Mouse (Mus musculus) forebrain, embryonic 10.5 days (tissue): ENCODE results near the gene Prkd2. TPM values are rescaled to one million over a fixed set of nuclear protein-coding genes. Genes with fewer than 3 reads are reported as not detected.

ENCODE experiments used
- DNase-seq: peaks from one replicate; pipeline ENCODE4 v3.0.0-alpha.2; 2017; ENCODE audit warnings: low spot score; ENCODE audit errors: extremely low spot score
- H3K27ac ChIP-seq: fragments of 300-500 bp; sonication (generic); 2 replicates; pipeline ENCODE4 v1.5.1; 2016; ENCODE audit warnings: mild to moderate bottlenecking
- H3K27me3 ChIP-seq: fragments of 300-500 bp; sonication (generic); 2 replicates; pipeline ENCODE4 v1.6.1; 2016; ENCODE audit warnings: mild to moderate bottlenecking; ENCODE audit not compliant: poor library complexity, severe bottlenecking
- H3K36me3 ChIP-seq: fragments of 300-500 bp; sonication (generic); replicated peaks from 2 replicates; pipeline ENCODE4 v1.6.1; 2016; ENCODE audit warnings: mild to moderate bottlenecking, moderate library complexity
- H3K4me1 ChIP-seq: fragments of 300-500 bp; sonication (generic); 2 replicates; pipeline ENCODE4 v1.6.1; 2016
- H3K4me3 ChIP-seq: fragments of 300-500 bp; sonication (generic); 2 replicates; pipeline ENCODE4 v1.5.1; 2016; ENCODE audit warnings: mild to moderate bottlenecking, moderate library complexity
- H3K9me3 ChIP-seq: fragments of 300-500 bp; sonication (generic); 2 replicates; pipeline ENCODE4 v1.6.1; 2016; ENCODE audit warnings: mild to moderate bottlenecking, moderate library complexity
- WGBS: fragments of 180-500 bp; shearing (Covaris S2); methylation state at CpG from one replicate; pipeline ENCODE4 v1.1.7; 2016; 5-methylcytosine and 5-hydroxymethylcytosine counted together
- polyA plus RNA-seq: library from polyadenylated mRNA; unstranded; fragments of >200 nt; fragmentation: Nextera tagmentation; extraction: Ambion mirVana; gene quantifications from 2 replicates; pipeline ENCODE4 v1.2.1, GENCODE M21; 2016

The Prkd2 gene
- polyA plus RNA-seq, 1 experiment from 2014 or later: 9.6 TPM

GRCm38 (mm10) chr7:16891641-16892351, 49.1 kb downstream of the Prkd2 start, which contains the start of gene Gng8:
Gene Gng8 (plus strand): TSS chr7:16891786.
- Histone ChIP-seq H3K27ac (peak within 1 kb of the TSS; percentile 73), H3K36me3 (peaks cover 8% of the 10 kb centered on the region), H3K4me3 (peak within 1 kb of the TSS; percentile 44), H3K4me1 (peaks cover 55% of the 10 kb centered on the region), H3K27me3 (peaks cover 82% of the 10 kb centered on the region), H3K9me3 (peaks cover 4% of the 10 kb centered on the region; the same call in 1 of the 2 replicates)
- peak; percentile 90 for DNase-seq
- under 1% methylated on average over 30 of the region's 30 CpGs for WGBS

GRCm38 (mm10) chr7:16892352-16892730, 49.6 kb downstream of the Prkd2 start:
- Histone ChIP-seq H3K4me3 (peak overlapping the region; percentile 44), H3K27me3 (peaks cover 77% of the 10 kb centered on the region), H3K4me1 (peaks cover 55% of the 10 kb centered on the region), H3K27ac (peak overlapping the region; percentile 73; the same call in 1 of the 2 replicates), H3K36me3 (peaks cover 4% of the 10 kb centered on the region), H3K9me3 (peaks cover 4% of the 10 kb centered on the region; the same call in 1 of the 2 replicates)
- 47% methylated on average over 9 of the region's 9 CpGs for WGBS
- no peak for DNase-seq

- H3K27ac ChIP-seq: 0 out of 2 replicates have a peak overlapping the region, but pooled peaks have one; percentile 35
- H3K36me3 ChIP-seq: no peaks in the 10 kb centered on the region
- H3K4me1 ChIP-seq: peaks cover 55% of the 10 kb centered on the region
- H3K4me3 ChIP-seq: peak overlapping the region; percentile 46
- peaks cover 64% of the 10 kb centered on the region for H3K27me3 ChIP-seq
- WGBS: 9% methylated on average over 6 of the region's 6 CpGs
- H3K9me3 ChIP-seq: peaks cover 4% of the 10 kb centered on the region; the same call in 1 of the 2 replicates
- no peak for DNase-seq
These were observed 50.9 kb downstream of the Prkd2 start for GRCm38 (mm10) chr7:16893612-16894011.

DNA sequence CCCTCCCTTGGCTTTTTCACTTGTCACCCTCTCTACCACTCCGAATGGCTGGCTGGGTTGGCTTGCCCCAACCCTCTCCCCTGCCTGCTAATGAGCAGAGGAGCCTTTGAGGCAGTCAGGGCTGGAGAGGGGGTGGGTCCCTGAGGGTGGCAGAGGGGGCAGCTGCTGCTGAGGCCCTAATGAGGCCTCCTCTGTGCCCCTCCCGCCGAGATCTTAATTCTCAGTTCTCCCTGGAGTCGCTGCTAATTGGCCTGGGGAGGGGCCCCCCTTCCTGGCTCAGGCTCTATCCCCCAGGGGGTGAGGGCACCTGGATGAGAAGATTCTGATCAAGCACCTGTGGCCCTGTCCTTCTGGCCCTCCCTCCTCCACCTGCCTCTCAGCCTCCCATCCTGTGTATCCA, 51.6 kb downstream of the Prkd2 start:
- WGBS: 0% methylated on average over 4 of the region's 4 CpGs
- H3K4me3 ChIP-seq: peak overlapping the region; percentile 46

DNA sequence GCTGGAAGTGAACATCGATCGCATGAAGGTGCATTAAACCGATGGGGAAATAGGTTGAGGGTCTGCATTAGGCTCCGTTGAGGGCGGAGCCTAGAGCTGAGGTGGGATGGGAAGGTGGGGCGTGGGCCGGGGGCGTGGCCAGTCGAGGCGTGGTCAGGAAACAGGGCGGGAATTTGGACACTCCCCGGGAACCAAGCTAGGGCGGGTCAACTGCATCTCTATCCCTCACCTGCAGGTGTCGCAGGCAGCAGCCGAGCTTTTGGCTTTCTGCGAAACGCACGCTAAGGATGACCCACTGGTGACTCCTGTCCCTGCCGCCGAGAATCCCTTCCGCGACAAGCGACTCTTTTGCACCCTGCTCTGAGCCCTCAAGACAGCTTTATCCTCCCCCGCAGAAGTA, 52.3 kb downstream of the Prkd2 start:
- Histone ChIP-seq H3K36me3 (no peaks in the 10 kb centered on the region), H3K27me3 (peaks cover 59% of the 10 kb centered on the region), H3K27ac (peak overlapping the region; percentile 65), H3K9me3 (no peaks in the 10 kb centered on the region; the same call in 1 of the 2 replicates), H3K4me3 (peak overlapping the region; percentile 46), H3K4me1 (peaks cover 58% of the 10 kb centered on the region)
- whole genome bisulfite sequencing: under 1% methylated on average over 24 of the region's 24 CpGs
- peak; percentile 89 for DNase-seq

More for the DNA sequence above, 51.6 kb downstream of the Prkd2 start:
- peaks cover 59% of the 10 kb centered on the region for H3K27me3 ChIP-seq
- peaks cover 55% of the 10 kb centered on the region for H3K4me1 ChIP-seq
- no peak for DNase-seq
- H3K27ac ChIP-seq: peak overlapping the region; percentile 65
- H3K36me3 ChIP-seq: no peaks in the 10 kb centered on the region
- peaks cover 4% of the 10 kb centered on the region; the same call in 1 of the 2 replicates for H3K9me3 ChIP-seq

- peaks cover 59% of the 10 kb centered on the region for H3K27me3 ChIP-seq
- WGBS: 36% methylated on average over 10 of the region's 10 CpGs
- H3K9me3 ChIP-seq: no peaks in the 10 kb centered on the region; the same call in 1 of the 2 replicates
- no peak for DNase-seq
- no peaks in the 10 kb centered on the region for H3K36me3 ChIP-seq
- H3K4me3 ChIP-seq: peak overlapping the region; percentile 46
- H3K27ac ChIP-seq: peak overlapping the region; percentile 65
- H3K4me1 ChIP-seq: peaks cover 60% of the 10 kb centered on the region
These were observed 52.8 kb downstream of the Prkd2 start for GRCm38 (mm10) chr7:16895511-16895910.

DNA sequence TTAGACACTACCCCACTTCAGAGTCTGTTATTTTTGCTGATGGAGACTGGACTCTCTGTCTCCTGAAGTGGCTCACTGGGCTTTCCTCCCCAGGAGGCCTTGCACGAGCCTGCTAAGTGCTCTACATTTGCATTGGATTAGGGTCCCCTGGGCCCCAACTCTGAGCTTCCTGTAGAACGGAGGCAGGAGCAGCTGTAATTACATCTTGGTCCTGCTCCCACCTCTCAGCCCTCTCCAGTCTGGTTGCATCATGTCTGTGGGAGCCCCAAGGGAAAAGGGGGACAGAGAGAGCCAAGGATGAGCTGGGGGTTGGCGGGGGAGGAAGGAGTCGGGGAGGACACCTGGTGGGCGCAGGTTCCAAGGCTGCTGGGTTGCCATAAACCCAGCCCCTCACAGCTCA, 57.8 kb downstream of the Prkd2 start:
- H3K27ac ChIP-seq: peak overlapping the region; percentile 58
- 13% methylated on average over 5 of the region's 5 CpGs for WGBS
- no peak overlapping the region for H3K4me3 ChIP-seq

GRCm38 (mm10) chr7:16903439-16903955, 60.8 kb downstream of the Prkd2 start:
- Histone ChIP-seq H3K36me3 (no peaks in the 10 kb centered on the region), H3K4me1 (peaks cover 47% of the 10 kb centered on the region), H3K27me3 (peaks cover 33% of the 10 kb centered on the region), H3K27ac (no peak overlapping the region), H3K9me3 (no peaks in the 10 kb centered on the region), H3K4me3 (no peak overlapping the region)
- WGBS: 81% methylated on average over 2 of the region's 2 CpGs
- DNase-seq: no peak

More for the DNA sequence above, 57.8 kb downstream of the Prkd2 start:
- no peaks in the 10 kb centered on the region; the same call in 1 of the 2 replicates for H3K9me3 ChIP-seq
- peaks cover 28% of the 10 kb centered on the region for H3K4me1 ChIP-seq
- H3K36me3 ChIP-seq: no peaks in the 10 kb centered on the region
- peaks cover 23% of the 10 kb centered on the region for H3K27me3 ChIP-seq
- no peak for DNase-seq

GRCm38 (mm10) chr7:16904120-16904675, 61.5 kb downstream of the Prkd2 start:
- Histone ChIP-seq H3K36me3 (no peaks in the 10 kb centered on the region), H3K27me3 (peaks cover 38% of the 10 kb centered on the region), H3K9me3 (no peaks in the 10 kb centered on the region), H3K4me1 (peaks cover 51% of the 10 kb centered on the region), H3K27ac (no peak overlapping the region), H3K4me3 (no peak overlapping the region)
- no peak for DNase-seq
- WGBS: 65% methylated on average over 9 of the region's 10 CpGs

DNA sequence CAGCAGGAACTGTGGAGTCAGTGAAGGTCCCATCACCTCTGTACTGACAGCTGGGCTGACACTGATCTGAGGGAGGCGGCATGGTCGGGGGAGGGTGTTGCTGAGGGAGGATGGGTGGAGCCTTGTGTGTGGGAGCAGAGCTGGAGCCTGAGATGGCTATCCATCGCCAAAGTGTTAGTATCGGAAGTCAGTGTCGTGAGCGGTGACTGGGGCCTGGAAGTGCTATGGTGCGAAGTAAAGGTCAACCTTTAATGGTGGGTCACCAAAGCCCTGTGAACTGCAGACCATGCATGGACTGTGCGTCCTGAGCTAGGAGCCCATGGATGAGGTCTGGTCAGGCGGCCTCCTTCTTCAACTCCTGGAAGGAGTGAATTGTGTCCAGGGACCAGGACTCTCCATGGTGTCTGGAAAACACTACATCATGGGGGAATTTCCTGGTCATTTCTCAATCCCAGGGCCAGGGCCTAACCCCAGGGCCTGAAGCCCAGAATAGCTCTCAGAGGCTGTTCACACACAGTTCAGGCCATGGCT, 62.9 kb downstream of the Prkd2 start:
- no peaks in the 10 kb centered on the region for H3K36me3 ChIP-seq
- H3K27me3 ChIP-seq: peaks cover 35% of the 10 kb centered on the region; the same call in 1 of the 2 replicates
- no peak overlapping the region for H3K4me3 ChIP-seq
- H3K9me3 ChIP-seq: no peaks in the 10 kb centered on the region
- 57% methylated on average over 9 of the region's 9 CpGs for WGBS
- peaks cover 42% of the 10 kb centered on the region for H3K4me1 ChIP-seq
- DNase-seq: no peak
- H3K27ac ChIP-seq: no peak overlapping the region

- DNase-seq: no peak
- no peaks in the 10 kb centered on the region for H3K36me3 ChIP-seq
- WGBS: 22% methylated on average over 6 of the region's 6 CpGs
- peaks cover 32% of the 10 kb centered on the region; the same call in 1 of the 2 replicates for H3K27me3 ChIP-seq
- H3K4me1 ChIP-seq: peaks cover 38% of the 10 kb centered on the region
- H3K9me3 ChIP-seq: no peaks in the 10 kb centered on the region
- H3K27ac ChIP-seq: no peak within 1 kb of the TSS
- H3K4me3 ChIP-seq: no peak within 1 kb of the TSS
These were observed 63.6 kb downstream of the Prkd2 start, which contains the start of gene Ptgir for GRCm38 (mm10) chr7:16906281-16906680. Gene Ptgir (plus strand): TSS chr7:16906490.

DNA sequence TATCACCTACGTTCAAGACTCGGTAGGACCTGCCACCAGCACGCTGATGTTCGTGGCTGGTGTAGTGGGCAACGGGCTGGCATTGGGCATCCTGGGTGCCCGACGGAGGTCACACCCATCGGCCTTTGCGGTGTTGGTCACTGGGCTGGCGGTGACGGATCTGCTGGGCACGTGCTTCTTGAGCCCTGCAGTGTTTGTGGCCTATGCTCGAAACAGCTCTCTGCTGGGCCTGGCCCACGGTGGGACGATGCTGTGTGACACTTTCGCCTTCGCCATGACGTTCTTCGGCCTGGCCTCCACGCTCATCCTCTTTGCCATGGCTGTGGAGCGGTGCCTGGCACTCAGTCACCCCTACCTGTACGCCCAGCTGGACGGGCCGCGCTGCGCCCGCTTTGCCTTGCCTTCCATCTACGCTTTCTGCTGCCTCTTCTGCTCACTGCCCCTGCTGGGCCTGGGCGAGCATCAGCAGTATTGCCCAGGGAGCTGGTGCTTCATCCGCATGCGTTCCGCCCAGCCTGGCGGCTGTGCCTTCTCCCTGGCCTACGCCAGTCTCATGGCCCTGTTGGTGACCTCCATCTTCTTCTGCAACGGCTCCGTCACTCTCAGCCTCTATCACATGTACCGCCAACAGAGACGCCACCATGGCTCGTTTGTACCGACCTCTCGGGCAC, 64.3 kb downstream of the Prkd2 start:
- H3K9me3 ChIP-seq: no peaks in the 10 kb centered on the region
- no peak overlapping the region for H3K27ac ChIP-seq
- peaks cover 33% of the 10 kb centered on the region for H3K4me1 ChIP-seq
- H3K4me3 ChIP-seq: no peak overlapping the region
- 93% methylated on average over 41 of the region's 41 CpGs for WGBS
- H3K27me3 ChIP-seq: peaks cover 30% of the 10 kb centered on the region; the same call in 1 of the 2 replicates
- DNase-seq: no peak
- no peaks in the 10 kb centered on the region for H3K36me3 ChIP-seq
